8 mouse cellular contexts compared by ENCODE assay signal in genomic region chr8:4238434-4239192, GRCm38 (mm10). TPM values are rescaled to one million over a fixed set of nuclear protein-coding genes. Genes with fewer than 3 reads are reported as not detected.
DNase-seq lines count a peak whose midpoint lies in the region; ATAC-seq and TF ChIP-seq lines count a peak whose summit lies in the region.

TSS of gene Map2k7 (plus strand) at chr8:4238740.
TSS of gene Gm49320 (plus strand) at chr8:4238865.

- H3K9ac ChIP-seq in embryonic facial prominence, embryonic 14.5 days (ENCODE audit: low read depth, low read length) = peak within 1 kb of the TSS; percentile 83
- H3K9ac ChIP-seq in limb, embryonic 14.5 days (ENCODE audit: low read depth, low read length, severe bottlenecking) = peak within 1 kb of the TSS; percentile 88
- H3K9ac ChIP-seq in midbrain, postnatal 0 days (replicated peaks; ENCODE audit: low read length, poor library complexity, severe bottlenecking) = peak within 1 kb of the TSS; percentile 79

- DNase-seq in 3T3-L1 (ENCODE audit: low read depth, low spot score) = peak; percentile 100
- DNase-seq in adrenal gland, postnatal 4 days (ENCODE audit: low spot score in 2 of 2) = peak; percentile 99 to 100
- peak; percentile 100 for DNase-seq in embryonic facial prominence, embryonic 14.5 days (ENCODE audit: low spot score)
- peak; percentile 100 for DNase-seq in heart, adult 8-10 months (ENCODE audit: low spot score)
- DNase-seq in kidney, adult 9 months = peak; percentile 100
- peak; percentile 100 for DNase-seq in limb, embryonic 14.5 days (ENCODE audit: low spot score)
- DNase-seq in midbrain, postnatal 0 days (ENCODE audit: low spot score) = peak; percentile 100
- peak; percentile 97 to 99 for DNase-seq in spleen, postnatal 14 days (ENCODE audit: low spot score in 2 of 2)

- ATAC-seq in embryonic facial prominence, embryonic 14.5 days (ENCODE audit: low read depth) = peak; percentile 96
- peak; percentile 94 for ATAC-seq in limb, embryonic 14.5 days (ENCODE audit: low FRiP score, low read depth)
- peak; percentile 96 for ATAC-seq in midbrain, postnatal 0 days (ENCODE audit: low FRiP score)

- H3K4me3 ChIP-seq in embryonic facial prominence, embryonic 14.5 days (ENCODE audit: low read depth, low read length) = peak within 1 kb of the TSS; percentile 61
- peak within 1 kb of the TSS; percentile 82 for H3K4me3 ChIP-seq in limb, embryonic 14.5 days (replicated peaks; ENCODE audit: low read length)
- H3K4me3 ChIP-seq in midbrain, postnatal 0 days (ENCODE audit: low read depth, low read length) = peak within 1 kb of the TSS; percentile 82

- H3K27ac ChIP-seq in embryonic facial prominence, embryonic 14.5 days (replicated peaks; ENCODE audit: low read depth, low read length) = peak within 1 kb of the TSS; percentile 96
- peak within 1 kb of the TSS; percentile 93 for H3K27ac ChIP-seq in limb, embryonic 14.5 days (replicated peaks; ENCODE audit: low read depth, low read length)
- peak within 1 kb of the TSS; percentile 89 for H3K27ac ChIP-seq in midbrain, postnatal 0 days (ENCODE audit: low read depth, low read length)

- H3K36me3 ChIP-seq in embryonic facial prominence, embryonic 14.5 days (ENCODE audit: control insufficient read depth, insufficient read depth, low read length) = peaks cover 29% of the 10 kb centered on the region
- peaks cover 26% of the 10 kb centered on the region for H3K36me3 ChIP-seq in limb, embryonic 14.5 days (ENCODE audit: control insufficient read depth, insufficient read depth, low read length)
- H3K36me3 ChIP-seq in midbrain, postnatal 0 days (ENCODE audit: insufficient read depth, low read length) = peaks cover 16% of the 10 kb centered on the region

- H3K9me3 ChIP-seq in embryonic facial prominence, embryonic 14.5 days (ENCODE audit: control insufficient read depth, low read length) = no peaks in the 10 kb centered on the region
- no peaks in the 10 kb centered on the region for H3K9me3 ChIP-seq in limb, embryonic 14.5 days (ENCODE audit: control insufficient read depth, low read length)
- no peaks in the 10 kb centered on the region for H3K9me3 ChIP-seq in midbrain, postnatal 0 days (ENCODE audit: low read length)

- H3K4me2 ChIP-seq in embryonic facial prominence, embryonic 14.5 days (ENCODE audit: low read depth, low read length) = peak within 1 kb of the TSS; percentile 80
- peak within 1 kb of the TSS; percentile 86 for H3K4me2 ChIP-seq in limb, embryonic 14.5 days (replicated peaks; ENCODE audit: low read depth, low read length, severe bottlenecking)
- peak within 1 kb of the TSS; percentile 85 for H3K4me2 ChIP-seq in midbrain, postnatal 0 days (ENCODE audit: low read depth, low read length, poor library complexity, severe bottlenecking)

- no peaks in the 10 kb centered on the region for H3K27me3 ChIP-seq in embryonic facial prominence, embryonic 14.5 days (replicated peaks; ENCODE audit: control insufficient read depth, insufficient read depth, low read length)
- no peaks in the 10 kb centered on the region for H3K27me3 ChIP-seq in limb, embryonic 14.5 days (ENCODE audit: control insufficient read depth, insufficient read depth, low read length)
- no peaks in the 10 kb centered on the region for H3K27me3 ChIP-seq in midbrain, postnatal 0 days (ENCODE audit: insufficient read depth, low read length)

- TF ChIP-seq CTCF in midbrain, postnatal 0 days (IDR thresholded peaks at IDR 0.05) = peak; percentile 74

- WGBS in embryonic facial prominence, embryonic 14.5 days = under 1% methylated on average over 53 of the region's 71 CpGs
- WGBS in limb, embryonic 14.5 days = under 1% methylated on average over 57 of the region's 71 CpGs
- WGBS in midbrain, postnatal 0 days = under 1% methylated on average over 62 of the region's 71 CpGs

- TF ChIP-seq POLR2A in limb, embryonic 14.5 days (IDR thresholded peaks at IDR 0.05; ENCODE audit: borderline replicate concordance, extremely low read depth, insufficient read depth, insufficient read length) = peak; percentile 80; the same call in 1 of the 2 replicates

- peaks cover 15% of the 10 kb centered on the region; the same call in 1 of the 2 replicates for H3K4me1 ChIP-seq in embryonic facial prominence, embryonic 14.5 days (ENCODE audit: control insufficient read depth, insufficient read depth, low read length)
- H3K4me1 ChIP-seq in limb, embryonic 14.5 days (ENCODE audit: control insufficient read depth, insufficient read depth, low read length) = peaks cover 16% of the 10 kb centered on the region
- peaks cover 8% of the 10 kb centered on the region for H3K4me1 ChIP-seq in midbrain, postnatal 0 days (ENCODE audit: insufficient read depth, low read length)

RNA-seq across cellular contexts. Expression of gene Map2k7, which starts in this region (rescaled TPM):
- total RNA-seq in adrenal gland, postnatal 4 days (2021) = 100 to 1,000 TPM; 121 to 129 TPM
- polyA plus RNA-seq in embryonic facial prominence, embryonic 14.5 days (2014; fragmentation: Nextera tagmentation; extraction: Ambion mirVana) = 18.1 and 21.4 TPM in 2 replicates
- 10 to 100 TPM; 69.9 to 84.0 (median 75.2) TPM for total RNA-seq in heart, adult 8-10 months (2022)
- polyA plus RNA-seq in limb, embryonic 14.5 days (2012; rRNA removed) = 65.3 and 68.3 TPM in 2 replicates
- polyA plus RNA-seq in limb, embryonic 14.5 days (2014; fragmentation: Nextera tagmentation; extraction: Ambion mirVana) = 18.5 and 25.8 TPM in 2 replicates
- total RNA-seq in midbrain, postnatal 0 days (2014; rRNA removed) = 32.8 and 42.3 TPM in 2 replicates
- 29.3 and 29.4 TPM in 2 replicates for polyA plus RNA-seq in midbrain, postnatal 0 days (2015; fragmentation: Nextera tagmentation; extraction: Ambion mirVana)

RNA-seq across cellular contexts. Expression of gene Gm49320, which starts in this region (rescaled TPM):
- total RNA-seq in adrenal gland, postnatal 4 days (2021) = 1 to 10 TPM; 4.4 to 6.0 TPM
- 0.33 and 1.1 TPM in 2 replicates for polyA plus RNA-seq in embryonic facial prominence, embryonic 14.5 days (2014; fragmentation: Nextera tagmentation; extraction: Ambion mirVana)
- under 1 TPM in 1 of 4 experiments, not detected in 3; 0.25 TPM for total RNA-seq in heart, adult 8-10 months (2022)
- polyA plus RNA-seq in limb, embryonic 14.5 days (2012; rRNA removed) = 8.5 and 10.2 TPM in 2 replicates
- polyA plus RNA-seq in limb, embryonic 14.5 days (2014; fragmentation: Nextera tagmentation; extraction: Ambion mirVana) = 1.2 and 1.3 TPM in 2 replicates
- total RNA-seq in midbrain, postnatal 0 days (2014; rRNA removed) = 0.11 and 0.61 TPM in 2 replicates
- 0.45 and 0.85 TPM in 2 replicates for polyA plus RNA-seq in midbrain, postnatal 0 days (2015; fragmentation: Nextera tagmentation; extraction: Ambion mirVana)

Comparison
In these comparisons a context has a peak if more than half of its experiments do, and no peak if none do; other contexts are left out.
1. Peak in every context shown above with its lines: DNase-seq, ATAC-seq, H3K4me3 ChIP-seq and H3K27ac ChIP-seq.